Mouse (Mus musculus) spleen, postnatal 36 days (tissue): ENCODE data around the gene Ntsr1.

Experiments
- DNase-seq, 2 experiments: peaks; one replicate each; pipeline ENCODE4 v3.0.0; 2022; ENCODE audit warnings: low spot score in 2 of 2, mixed read lengths in 1 of 2

The Ntsr1 gene

DNA sequence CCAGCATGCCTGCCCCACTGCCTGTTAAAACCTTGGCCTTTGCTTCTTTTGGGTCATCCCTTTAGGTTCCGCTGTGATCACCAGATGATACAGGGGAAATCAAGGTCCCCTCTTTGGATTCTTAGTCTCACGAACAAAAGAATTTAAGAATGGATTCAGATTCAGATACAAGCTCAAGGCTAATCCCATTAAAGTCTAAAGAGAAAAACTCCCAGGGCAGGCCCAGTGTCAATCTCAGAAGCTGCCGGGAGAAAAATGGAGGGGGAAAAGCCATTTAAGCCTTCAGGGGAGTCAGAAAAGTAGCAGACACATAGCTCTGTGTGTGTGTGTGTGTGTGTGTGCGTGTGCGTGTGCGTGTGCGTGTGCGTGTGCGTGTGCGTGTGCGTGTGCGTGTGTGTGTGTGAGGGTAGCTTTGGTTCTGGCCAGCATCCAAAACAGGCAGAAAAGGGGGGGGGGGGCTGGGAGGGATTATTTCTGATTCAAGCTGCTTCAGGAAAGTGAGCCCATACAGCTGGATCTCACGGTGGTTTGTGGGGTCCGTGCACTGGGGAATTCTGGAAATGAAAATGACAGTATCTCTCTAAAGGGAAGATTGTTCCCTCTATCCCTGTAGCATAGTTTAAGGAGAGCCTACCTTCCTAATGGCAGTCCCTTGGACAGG is 8.8 kb downstream of the Ntsr1 start:
- no peak for DNase-seq

DNA sequence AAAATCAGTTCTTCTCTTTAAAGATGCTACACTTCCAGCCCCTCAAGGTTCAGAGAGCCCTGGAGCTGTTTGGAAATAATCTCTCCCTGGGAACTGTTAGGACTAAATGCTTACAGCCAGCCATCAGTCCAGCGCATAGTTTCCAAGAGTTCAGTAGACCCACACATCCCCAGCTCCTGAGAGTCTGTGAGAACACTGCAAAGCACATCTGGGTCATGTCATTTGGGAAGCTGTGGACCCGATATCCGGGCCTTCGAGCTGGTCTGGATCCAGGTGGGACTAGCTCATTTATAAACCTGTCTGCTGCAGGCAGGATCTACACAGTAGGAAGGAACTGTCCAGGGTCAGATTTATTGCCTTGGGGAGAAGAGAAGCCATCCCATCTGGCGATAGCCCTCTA is 11.1 kb downstream of the Ntsr1 start:
- no peak for DNase-seq

DNA sequence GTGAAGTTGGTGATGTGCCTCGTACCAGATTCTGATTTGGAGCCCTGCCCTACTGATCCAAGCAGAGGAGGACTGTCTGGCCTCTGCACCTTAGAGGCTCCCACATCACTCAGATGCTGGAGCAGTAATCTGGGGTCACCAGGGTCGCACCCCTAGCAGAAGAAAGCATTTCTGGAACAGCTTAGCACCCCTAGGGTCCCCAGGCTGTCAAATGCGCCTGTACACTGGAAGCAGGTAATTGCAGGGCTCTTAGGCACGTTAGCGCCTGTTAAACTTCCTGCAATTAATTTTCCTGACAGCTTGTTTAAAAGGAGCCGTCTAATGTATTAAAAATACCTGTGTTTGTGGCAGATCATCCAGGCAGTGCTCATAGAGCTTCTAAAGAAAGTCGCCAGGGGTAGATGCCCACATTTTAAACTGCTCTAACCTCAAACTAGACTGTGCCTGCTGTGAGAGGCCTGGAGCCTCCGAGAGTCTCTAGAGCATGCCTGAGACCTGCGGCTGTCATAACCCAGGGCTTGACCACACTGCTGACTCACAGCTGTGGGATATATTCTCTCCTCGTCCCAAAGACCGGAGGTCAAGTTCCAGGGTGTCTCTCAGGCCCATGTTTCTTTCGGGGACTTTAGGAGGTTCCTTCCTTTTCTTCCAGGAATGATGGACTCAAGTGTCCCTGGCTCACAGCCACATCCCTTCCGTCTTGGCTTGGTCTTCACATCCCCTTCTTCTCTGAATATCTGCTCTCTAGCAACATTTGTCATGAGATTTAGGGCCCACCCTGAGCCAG is 12.3 kb downstream of the Ntsr1 start:
- DNase-seq: no peak

DNA sequence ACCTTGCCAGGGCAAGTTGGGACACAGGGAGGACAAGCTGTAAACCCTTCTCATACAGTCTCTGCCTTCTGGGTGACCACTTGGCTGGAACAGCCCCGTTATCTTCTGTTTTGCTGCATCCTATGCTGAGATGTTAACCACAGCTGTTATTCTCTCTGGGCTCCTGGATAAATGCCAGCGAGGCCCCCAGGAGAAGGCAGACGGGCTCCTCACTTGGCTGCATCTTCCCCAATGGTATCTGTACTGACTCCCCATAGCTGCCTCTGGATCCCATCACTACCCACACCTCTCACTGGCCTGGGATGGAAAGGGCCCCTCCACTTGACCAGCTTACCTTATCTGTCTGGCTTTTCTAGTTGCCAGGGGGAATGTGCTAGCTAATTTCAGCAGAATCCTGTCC is 13.2 kb downstream of the Ntsr1 start:
- no peak for DNase-seq

DNA sequence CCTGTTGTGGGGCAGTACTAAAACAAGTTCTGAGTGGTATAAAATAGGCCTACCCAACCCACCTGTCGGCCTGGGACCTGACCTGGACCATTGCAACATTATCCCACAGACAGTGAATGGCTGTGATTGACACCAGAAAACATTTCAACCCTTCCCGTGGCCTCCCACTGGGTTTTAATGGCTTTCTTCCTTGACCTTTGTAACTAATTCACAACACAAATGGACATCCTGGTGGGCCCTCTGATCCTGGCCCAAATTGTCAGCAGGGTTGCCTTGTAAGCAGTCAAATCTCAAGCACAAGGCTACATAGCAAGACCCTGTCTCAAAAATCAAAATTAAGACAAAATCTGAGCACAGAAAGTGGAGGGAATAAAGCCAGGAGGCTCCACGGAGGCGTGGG is 14.1 kb downstream of the Ntsr1 start:
- DNase-seq: no peak

DNA sequence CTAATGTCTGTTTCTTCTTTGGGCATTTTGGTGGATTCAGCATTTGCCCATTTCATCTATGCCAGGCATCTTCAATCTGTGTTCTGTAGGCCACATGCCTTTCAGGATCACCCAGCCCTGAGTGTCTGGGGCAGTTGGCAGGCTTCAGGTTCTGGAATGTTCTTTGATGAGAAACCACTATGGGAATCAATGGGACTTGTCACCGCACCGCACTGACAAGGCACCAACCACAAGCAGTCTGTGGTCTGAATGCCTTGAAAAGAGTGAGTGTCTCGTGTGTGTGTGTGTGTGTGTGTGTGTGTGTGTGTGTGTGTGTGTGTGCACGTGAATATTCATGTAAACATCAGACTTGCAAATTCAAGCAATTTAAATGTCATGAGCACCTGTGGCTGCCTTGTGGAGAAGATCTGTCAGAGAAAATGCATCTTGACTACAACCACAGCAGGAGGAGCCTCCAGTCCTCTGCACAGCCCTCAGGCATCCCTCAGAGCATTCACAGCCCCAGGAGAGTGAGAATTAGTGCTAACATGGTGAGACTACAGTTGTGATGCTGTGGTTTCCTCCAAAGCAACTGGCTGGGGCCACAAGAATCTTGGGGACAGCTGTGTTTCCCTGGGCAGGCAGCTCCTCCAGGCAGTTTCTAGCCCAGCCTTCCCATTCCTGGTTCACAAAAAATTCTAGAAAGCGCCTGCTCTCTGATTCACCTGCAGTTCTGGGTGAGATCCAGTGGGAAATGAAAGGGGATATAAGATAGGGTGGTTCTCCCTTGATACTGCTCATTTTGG is 21.9 kb downstream of the Ntsr1 start:
- no peak for DNase-seq

DNA sequence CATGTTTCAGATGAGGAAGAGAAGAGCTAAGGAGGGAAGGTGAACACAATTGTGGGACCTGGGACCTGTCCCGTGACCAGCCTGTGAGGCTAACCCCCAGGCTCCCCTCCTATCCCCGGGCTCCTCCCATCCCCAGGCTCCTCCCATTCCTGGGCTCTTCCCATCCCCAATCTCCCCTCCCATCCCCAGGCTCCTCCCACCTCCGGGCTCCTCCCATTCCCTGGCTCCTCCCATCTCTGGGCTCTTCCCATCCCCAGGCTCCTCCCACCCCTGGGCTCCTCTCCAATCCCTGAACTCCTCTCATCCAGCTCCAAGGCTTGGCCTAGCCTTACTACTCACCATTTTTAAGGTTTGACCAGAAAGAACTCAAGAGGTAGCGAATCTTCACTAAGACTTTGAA is 23.0 kb downstream of the Ntsr1 start:
- no peak for DNase-seq

DNA sequence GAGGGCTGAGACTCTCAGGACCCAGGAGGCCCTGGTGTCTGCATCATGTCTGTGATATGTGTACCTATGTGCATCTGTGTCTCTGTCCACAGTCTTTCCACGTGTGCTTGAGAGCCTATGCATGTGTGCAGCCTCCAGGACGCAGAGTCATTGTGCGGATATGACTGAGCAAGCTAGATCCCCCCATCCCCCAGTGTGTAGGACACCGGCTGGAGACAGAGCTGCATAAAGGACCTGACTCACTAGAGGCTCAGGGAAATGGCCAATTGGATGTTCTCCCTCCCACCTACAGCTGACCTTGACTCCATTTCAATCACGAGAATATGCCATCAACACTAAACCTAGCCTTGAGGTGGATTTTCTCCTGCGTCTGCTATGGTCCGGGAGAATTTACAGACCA is 27.7 kb downstream of the Ntsr1 start:
- DNase-seq: no peak

DNA sequence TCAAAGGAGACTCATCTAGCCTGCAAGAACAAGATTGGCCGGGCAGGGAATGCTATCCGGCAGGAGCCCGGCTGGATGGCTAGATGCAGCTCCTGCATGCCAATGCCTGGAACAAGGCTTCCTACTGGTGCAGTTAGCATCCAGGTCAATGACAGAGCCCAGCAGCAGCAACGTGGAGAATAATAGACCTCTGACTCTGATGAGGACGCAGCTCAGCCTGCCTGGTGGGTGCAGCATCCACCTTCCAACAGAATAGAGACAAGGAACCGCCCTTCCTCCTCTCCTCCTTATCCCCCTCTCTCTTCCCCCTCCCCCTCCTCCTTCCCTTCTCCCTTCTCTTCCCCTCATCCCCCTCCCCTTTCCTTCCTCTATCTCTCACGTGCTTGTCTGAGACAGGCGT is 28.1 kb downstream of the Ntsr1 start:
- DNase-seq: no peak

DNA sequence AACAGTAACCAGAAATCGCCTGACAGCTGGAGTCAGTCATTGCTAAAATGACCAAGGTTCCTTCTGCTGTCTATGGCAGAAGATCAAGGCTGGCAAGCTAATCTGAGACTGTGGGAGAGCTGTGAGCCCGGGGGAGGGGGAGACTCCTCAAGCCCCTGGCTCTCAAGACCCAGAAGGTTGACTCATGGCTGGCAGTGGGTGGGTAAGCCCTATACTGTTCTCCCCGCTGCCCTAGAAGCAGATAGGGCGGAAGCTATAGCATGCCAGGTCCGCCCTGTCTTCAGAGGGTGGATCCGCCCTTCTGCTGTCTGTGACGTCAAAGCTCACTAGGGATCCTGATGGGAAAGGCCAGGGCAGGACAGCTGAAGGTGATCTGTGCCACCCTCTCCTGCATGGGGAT is 30.4 kb downstream of the Ntsr1 start:
- no peak for DNase-seq

DNA sequence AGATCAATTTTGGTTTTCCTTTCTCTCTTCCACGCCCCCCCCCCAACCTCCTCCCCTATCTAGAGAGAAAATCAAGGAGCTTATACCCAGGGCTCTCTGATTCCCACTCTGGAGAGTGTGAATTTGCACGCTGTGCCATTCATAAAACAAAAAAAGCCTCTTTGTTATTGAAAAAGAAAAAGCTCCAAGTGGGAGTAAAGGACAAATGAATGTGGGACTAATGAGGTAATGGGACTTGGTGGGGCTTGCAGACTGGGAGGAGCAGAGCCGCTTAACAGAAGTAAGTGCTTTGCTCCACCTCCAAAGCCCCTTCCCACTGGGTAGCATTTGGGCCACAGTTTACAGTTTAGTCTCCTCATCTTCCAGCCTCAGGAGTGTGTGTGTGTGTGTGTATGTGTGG is 30.8 kb downstream of the Ntsr1 start:
- no peak for DNase-seq

DNA sequence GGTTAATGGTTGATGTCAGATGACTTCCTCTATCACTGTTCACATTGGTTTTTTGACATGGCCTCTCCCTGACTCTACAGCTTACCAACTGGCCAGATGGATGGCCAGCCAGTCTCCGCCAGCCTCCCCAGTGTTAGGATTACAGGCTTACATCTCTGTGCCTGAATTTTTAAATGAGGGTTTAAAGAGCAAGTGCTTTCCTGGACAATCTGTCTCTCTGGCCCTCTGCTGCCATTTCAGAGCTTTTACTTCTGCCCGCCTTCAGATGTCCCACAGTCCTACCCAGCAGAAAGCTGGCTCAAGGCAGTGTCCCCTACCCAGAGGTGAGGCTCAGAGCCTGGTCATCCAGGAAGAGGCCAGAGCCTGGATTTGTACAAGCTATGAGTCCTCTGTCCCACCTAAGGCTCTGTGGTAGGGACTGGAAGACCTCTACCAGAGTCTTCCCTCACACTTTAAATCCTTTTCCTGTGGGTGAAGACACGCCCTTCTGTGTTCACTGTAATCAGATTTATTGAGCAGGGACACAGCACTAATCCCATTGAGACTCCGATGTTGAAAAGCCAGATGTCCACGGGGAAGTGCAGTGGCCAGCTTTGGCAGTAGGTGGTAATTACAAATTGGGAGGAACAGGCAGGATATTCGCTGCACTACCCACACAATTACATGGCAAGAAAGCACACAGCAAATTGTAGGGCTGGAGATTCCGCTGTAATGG is 32.1 kb downstream of the Ntsr1 start:
- DNase-seq: no peak

DNA sequence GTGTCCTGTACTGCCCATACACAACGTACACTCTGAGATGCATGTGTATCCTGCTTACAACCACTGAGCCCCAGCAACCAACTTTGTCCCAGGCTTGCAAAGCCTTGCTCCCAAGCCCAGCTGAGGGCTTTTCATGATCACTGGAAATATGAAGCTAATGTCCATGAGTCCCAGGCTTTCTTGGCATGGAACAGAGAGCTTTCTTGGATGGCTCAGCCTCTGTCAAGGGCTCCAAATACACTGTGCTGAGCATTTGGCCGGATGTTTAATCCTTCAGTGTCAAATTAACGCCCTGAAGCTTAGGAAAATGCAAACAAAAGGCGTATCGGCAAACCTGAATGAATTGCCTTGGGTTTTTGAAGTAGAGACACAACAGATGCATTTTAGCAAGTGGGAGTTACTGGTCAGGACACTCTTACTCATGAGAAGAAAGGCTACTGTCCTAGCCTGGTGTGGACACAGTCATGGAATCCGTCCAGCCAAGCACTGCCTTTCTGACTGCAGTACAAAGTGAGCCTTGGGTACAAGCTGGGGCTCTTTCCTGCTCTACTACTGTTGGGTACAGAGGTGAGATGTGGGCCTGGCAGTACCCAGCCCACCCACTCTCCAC is 32.7 kb downstream of the Ntsr1 start:
- no peak for DNase-seq

DNA sequence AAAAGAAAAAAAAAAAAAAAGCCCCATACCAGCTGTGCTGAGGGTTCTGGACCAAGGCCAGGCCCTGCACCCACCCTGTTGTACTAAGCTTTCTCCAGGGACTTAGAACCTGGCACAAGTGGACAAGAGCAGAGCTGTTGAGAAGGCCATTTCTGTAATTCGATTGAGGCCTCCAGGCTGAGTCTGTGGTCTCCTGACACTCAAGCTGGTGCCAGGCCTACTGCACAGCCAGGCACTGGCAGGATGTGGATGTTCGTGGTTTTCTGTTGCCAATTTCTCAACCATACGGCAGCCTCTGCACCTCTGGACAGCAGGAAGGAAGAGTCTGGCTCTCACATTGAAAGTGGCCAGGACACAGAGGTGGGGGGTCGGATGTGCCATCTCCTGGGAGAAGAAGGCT is 33.5 kb downstream of the Ntsr1 start:
- no peak for DNase-seq

DNA sequence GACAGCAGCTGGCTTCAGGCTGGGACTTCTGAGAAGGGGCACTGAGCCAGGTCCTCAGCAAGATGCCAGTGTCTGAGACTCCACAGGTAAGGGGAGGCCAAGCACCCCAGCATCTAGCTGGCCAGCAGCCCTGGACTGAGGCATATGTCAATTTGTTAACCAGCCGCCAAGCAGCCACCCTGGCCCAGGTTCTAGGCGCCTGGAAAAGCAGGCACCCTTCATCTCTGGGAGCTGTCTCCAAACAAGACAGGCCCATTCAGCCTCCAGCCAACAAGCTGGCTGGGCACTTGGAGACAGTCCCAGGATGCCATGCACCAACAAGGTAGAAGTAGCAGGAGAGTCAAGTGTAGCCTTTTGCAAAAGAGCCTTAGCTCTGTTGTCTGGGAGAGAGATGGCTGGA is 43.9 kb downstream of the Ntsr1 start:
- DNase-seq: no peak

DNA sequence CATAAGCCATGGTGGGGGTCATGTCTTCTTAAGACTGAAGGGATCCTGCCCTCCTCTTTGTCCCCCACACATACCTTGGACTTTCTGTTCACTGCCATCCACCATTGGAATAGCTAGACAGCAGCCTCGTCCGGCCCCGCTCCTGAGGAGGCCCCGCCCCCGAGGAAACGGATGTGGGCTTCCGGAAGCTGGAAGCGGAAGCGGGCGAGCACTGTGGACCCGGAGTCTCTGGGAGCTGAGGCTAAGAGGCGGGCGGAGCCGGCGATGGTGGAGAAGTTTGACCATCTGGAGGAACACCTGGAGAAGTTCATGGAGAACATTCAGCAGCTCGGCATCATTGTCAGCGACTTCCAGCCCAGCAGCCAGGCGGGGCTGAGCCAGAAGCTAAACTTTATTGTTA is 45.3 kb downstream of the Ntsr1 start:
- no peak for DNase-seq

DNA sequence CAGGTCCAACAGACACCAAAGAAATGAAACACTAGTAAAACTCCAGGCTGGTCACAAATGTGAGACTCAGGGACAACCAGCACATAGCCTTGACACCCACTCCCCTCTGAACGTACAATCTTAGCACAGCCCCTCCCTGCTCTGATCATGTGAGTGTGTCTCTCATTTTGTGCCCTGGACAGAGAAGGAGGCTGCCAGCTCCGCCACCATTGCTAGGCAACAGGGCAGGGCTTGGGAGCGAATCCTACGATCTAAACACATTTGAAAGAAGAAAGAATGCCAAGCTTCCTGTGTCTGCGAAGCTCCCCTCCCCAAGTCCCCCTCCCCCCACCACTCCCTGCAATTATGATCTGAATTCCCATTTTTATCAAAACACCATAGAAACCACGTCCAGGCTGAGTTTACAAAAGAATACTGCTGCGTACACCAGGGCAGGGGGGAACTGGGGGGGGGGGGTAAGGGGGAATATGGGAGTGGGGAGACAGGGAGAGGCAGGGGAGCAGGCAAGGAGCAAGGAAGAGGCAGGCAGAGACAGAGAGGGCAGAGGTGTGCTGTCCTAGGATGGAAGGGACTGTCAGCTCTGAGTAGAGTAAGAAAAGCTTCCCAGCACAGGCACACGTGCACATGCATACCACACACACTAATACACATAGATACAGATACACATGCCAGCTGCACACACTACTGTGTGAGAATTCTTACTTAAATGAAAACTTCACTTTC is 47.8 kb downstream of the Ntsr1 start:
- no peak for DNase-seq

DNA sequence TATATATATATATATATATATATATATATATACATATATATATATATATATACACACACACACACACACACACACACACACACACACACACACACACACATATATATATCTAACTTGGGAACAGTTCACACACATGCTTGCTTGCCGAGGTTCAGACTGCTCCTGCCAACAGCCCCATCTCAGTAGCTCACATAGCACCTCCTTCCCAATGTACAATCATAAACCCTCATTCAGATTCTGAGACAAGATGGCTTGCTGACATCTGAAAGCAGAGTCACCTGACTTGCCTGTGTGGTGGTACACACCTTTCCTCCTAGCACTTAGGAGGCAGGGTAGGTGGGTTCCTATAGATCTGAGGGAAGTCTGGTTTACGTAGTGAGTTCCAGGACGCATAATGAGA is 52.6 kb downstream of the Ntsr1 start:
- DNase-seq: no peak

DNA sequence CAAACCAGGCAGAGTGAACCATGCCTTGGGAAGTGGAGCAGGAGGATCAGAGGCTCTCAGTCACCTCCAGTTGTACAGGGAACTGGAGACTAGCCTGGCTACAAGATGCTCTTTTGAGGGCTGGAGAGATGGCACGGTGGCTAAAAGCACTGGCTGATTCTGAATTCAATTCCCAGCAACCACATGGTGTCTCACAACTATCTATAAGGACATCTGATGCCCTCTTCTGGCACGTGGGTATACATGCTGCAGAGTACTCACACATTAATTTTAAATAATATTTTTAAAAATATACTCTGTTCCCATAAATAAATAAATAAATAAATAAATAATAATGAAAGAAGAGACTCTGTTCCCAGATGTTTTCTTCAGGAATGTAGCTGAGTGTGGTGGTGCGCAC is 55.4 kb downstream of the Ntsr1 start:
- no peak for DNase-seq

DNA sequence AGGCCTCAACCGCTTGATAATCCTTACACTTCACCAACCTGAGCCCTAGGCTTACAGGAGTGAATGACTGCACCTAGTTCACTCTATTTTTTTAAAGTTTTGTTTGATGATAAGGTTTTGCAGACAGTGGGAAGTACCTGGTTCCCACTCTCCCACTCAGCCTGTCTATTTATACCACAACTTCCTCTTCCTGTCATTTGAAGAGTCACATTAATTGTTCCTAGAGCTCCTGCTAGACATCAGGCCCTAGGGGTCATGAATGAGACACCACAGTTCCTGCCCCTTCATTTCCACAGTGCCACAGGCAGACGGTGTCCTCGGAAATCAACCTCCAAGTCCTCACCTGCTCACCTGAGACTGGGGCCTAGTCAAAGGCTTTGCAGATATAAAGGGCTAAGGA is 56.7 kb downstream of the Ntsr1 start:
- DNase-seq: no peak

DNA sequence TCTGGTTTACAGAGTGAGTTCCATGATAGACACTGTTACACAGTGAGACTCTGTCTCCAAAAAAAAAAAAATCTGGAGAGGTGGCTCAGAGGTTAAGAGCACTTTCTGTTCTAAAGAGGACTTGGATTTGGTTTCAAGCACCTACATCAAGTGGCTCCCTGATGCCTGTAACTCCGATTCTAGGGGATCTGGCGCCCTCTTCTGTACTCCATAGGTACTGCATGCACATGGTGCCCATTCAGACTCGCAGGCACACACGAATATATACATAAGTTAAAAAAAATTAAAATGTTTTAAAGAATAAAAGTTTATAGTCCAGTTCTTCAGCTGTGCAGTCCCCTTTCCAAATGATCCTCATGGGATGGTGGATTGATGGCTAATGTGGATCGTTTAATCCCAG is 60.5 kb downstream of the Ntsr1 start:
- no peak for DNase-seq
